Mouse (Mus musculus): ENCODE measurements around the gene Wdfy2.

The Wdfy2 gene

DNA sequence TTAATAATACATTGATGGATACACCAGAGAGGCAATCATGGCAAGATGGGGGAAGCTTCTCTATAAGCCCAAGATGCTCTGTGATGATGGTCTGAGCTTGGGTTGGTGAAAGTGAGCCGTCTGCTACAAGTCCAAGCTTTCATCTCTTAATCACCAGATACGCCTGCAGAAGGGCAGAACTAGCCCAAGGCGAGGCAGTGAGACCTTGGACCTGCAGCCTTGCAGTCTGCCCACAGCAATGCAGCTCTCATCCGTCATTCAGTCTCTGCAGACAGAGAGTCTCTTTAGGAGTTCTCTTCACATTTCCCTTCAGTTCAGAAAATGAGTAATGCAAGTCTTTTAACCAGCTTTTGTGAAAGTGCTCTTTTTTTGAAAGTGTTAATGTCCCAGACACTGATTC lies 20.4 kb downstream of the Wdfy2 start:
- Histone ChIP-seq H3K36me3 (ENCODE audit: control insufficient read depth, insufficient read depth, low read length, poor library complexity, severe bottlenecking) (no peaks in the 10 kb centered on the region), H3K27me3 (ENCODE audit: control insufficient read depth, insufficient read depth, low read length, poor library complexity, severe bottlenecking) (no peaks in the 10 kb centered on the region)
- DNase-seq (ENCODE audit: low read depth, low spot score): no peak

DNA sequence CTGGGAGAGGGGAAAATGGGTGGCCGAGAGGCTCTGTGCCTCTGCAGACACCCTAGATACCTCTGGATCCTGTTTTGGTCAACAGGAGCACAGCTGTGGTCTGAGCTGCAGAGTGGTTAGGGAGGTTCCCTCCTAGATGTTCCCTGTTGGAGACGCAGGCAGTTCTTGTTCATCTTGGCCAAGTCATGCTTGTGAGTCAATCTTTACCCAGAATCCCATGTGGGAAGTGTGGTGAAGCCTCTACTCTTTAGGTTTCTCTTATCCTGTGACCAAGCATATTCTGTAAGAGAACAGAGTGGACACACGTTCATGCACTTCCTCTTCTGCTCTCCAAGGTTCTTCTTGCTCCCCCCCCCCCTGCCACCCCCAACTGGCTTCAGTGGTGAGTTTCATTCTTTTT lies 20.8 kb downstream of the Wdfy2 start:
- DNase-seq (ENCODE audit: low read depth, low spot score): peak; percentile 54
- Histone ChIP-seq H3K27me3 (ENCODE audit: control insufficient read depth, insufficient read depth, low read length, poor library complexity, severe bottlenecking) (no peaks in the 10 kb centered on the region), H3K36me3 (ENCODE audit: control insufficient read depth, insufficient read depth, low read length, poor library complexity, severe bottlenecking) (no peaks in the 10 kb centered on the region)

DNA sequence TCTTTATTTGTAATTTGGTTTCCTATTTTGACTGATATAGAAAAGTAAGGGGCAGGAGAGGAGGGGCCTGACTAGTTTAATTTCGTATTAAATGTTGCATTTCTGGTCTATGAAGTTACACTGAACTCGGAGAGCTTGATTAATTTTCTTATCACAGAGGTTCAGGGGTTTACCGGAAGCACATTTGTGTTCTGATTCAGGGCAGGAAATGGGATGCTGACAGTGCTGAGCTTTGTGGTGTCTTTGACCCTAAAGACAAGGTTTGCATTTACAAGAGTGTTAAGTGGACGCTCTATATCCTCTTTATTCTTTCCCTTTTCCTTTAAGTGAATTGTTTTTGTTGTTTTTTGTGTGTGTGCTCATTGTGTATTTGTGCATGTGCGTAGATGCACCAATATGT lies 25.1 kb downstream of the Wdfy2 start:
- Histone ChIP-seq H3K27me3 (ENCODE audit: control insufficient read depth, insufficient read depth, low read length, poor library complexity, severe bottlenecking) (no peaks in the 10 kb centered on the region), H3K36me3 (ENCODE audit: control insufficient read depth, insufficient read depth, low read length, poor library complexity, severe bottlenecking) (no peaks in the 10 kb centered on the region)
- no peak for DNase-seq (ENCODE audit: low read depth, low spot score)

- peak; percentile 23 for DNase-seq (ENCODE audit: low read depth, low spot score)
- Histone ChIP-seq H3K36me3 (ENCODE audit: control insufficient read depth, insufficient read depth, low read length, poor library complexity, severe bottlenecking) (no peaks in the 10 kb centered on the region), H3K27me3 (ENCODE audit: control insufficient read depth, insufficient read depth, low read length, poor library complexity, severe bottlenecking) (no peaks in the 10 kb centered on the region)
Measured at GRCm38 (mm10) chr14:62864254-62864653, 26.8 kb downstream of the Wdfy2 start.

DNA sequence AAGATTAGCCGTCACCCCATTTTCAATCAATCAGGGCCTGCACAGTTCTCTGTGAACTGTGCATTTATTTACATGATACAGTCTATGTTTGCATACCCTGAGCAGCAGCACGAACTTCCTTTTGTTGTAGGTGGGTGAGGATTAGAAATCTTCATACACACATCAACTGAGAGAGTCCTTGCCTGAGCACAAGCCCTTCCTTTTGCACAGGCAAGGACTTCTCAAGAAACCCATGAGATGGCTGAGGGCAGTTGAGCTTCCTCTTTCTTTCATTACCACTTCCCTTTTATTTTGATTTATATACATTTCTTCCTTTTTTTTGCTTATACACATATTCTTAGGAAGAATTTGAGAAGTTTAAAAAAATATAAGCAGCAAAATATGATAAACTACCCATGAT lies 27.9 kb downstream of the Wdfy2 start:
- Histone ChIP-seq H3K36me3 (ENCODE audit: control insufficient read depth, insufficient read depth, low read length, poor library complexity, severe bottlenecking) (no peaks in the 10 kb centered on the region), H3K27me3 (ENCODE audit: control insufficient read depth, insufficient read depth, low read length, poor library complexity, severe bottlenecking) (no peaks in the 10 kb centered on the region)
- peak; percentile 79 for DNase-seq (ENCODE audit: low read depth, low spot score)

DNA sequence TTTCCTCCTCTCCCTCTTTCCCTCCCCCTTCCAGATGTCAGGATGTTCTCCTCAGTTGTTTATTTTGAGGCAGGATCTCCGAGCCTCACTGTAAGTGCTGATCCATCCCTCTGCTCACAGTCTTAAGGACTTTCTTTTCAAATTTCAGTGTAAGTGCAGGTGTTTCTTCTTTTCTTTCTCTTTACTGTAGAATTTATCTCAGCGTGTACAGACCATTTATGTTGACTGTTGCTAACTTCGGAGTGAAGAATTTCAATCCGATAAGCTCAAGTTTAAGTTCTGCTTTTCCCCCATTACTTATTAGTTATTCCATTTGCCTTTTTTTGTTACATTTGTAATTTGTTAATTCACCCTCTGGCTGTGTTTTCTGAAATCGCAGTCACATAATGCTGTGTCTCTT lies 29.6 kb downstream of the Wdfy2 start:
- H3K36me3 ChIP-seq (ENCODE audit: control insufficient read depth, insufficient read depth, low read length, poor library complexity, severe bottlenecking): no peaks in the 10 kb centered on the region
- no peaks in the 10 kb centered on the region for H3K27me3 ChIP-seq (ENCODE audit: control insufficient read depth, insufficient read depth, low read length, poor library complexity, severe bottlenecking)
- DNase-seq (ENCODE audit: low read depth, low spot score): no peak

DNA sequence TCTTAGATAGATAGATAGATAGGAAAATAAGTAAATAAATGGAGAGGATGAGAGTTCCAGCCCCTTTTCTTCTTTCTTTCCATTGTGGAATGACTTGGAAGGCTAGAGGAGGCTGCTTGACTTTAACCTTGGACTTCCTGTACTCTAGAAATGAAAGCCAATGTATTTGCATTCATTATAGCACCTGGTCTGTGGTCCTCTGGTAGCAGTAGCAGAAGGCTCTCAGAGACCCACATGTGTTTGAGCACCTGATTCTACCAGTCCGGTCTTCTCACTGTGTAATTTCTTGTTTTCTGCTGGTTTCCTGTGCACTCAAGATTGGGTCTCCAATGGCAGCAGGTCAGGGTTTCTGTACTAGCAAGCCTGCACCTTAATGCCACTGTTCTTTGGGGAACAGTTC lies 30.1 kb downstream of the Wdfy2 start:
- H3K27me3 ChIP-seq (ENCODE audit: control insufficient read depth, insufficient read depth, low read length, poor library complexity, severe bottlenecking): no peaks in the 10 kb centered on the region
- peak; percentile 46 for DNase-seq (ENCODE audit: low read depth, low spot score)
- no peaks in the 10 kb centered on the region for H3K36me3 ChIP-seq (ENCODE audit: control insufficient read depth, insufficient read depth, low read length, poor library complexity, severe bottlenecking)

- Histone ChIP-seq H3K36me3 (ENCODE audit: control insufficient read depth, insufficient read depth, low read length, poor library complexity, severe bottlenecking) (no peaks in the 10 kb centered on the region), H3K27me3 (ENCODE audit: control insufficient read depth, insufficient read depth, low read length, poor library complexity, severe bottlenecking) (no peaks in the 10 kb centered on the region)
- DNase-seq (ENCODE audit: low read depth, low spot score): no peak
Measured at GRCm38 (mm10) chr14:62868254-62868653, 30.8 kb downstream of the Wdfy2 start.

DNA sequence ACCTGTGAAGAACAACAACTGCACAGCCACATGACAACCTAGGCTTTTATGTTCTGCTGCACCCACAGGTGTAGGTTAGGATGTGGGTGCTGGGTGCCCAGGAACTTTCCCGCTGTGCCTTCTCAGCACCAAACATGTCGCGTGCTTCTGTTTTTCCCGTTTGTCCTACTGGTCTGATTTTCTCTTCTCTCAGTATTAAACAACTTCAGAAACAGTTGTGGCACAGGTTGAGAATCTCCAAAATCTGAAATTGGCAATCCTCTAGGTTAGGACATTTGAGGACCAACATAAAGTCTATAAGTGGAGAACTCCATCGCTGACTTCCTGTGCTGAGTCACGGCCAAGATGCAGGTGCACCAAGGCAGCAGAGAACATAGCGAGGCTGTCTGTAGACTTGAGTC lies 32.8 kb downstream of the Wdfy2 start:
- DNase-seq (ENCODE audit: low read depth, low spot score): no peak
- Histone ChIP-seq H3K36me3 (ENCODE audit: control insufficient read depth, insufficient read depth, low read length, poor library complexity, severe bottlenecking) (no peaks in the 10 kb centered on the region), H3K27me3 (ENCODE audit: control insufficient read depth, insufficient read depth, low read length, poor library complexity, severe bottlenecking) (no peaks in the 10 kb centered on the region)

DNA sequence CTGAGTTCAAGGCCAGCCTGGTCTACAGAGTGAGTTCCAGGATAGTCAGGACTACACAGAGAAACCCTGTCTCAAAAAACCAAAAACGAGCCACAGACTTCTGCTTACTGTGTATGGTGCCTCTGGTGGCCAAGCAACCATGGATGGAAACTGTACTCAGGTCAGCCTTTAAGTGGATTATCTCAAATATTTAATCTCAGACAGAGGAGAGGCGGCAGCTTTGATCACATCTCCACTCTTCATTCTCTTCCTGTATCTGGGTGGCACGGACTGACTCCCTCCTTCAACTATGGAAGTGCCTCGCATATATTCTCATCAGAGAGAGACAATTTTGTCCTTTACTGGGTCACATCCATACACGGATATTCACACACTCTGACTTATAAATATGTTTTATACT lies 34.0 kb downstream of the Wdfy2 start:
- DNase-seq (ENCODE audit: low read depth, low spot score): no peak
- Histone ChIP-seq H3K27me3 (ENCODE audit: control insufficient read depth, insufficient read depth, low read length, poor library complexity, severe bottlenecking) (no peaks in the 10 kb centered on the region), H3K36me3 (ENCODE audit: control insufficient read depth, insufficient read depth, low read length, poor library complexity, severe bottlenecking) (no peaks in the 10 kb centered on the region)

DNA sequence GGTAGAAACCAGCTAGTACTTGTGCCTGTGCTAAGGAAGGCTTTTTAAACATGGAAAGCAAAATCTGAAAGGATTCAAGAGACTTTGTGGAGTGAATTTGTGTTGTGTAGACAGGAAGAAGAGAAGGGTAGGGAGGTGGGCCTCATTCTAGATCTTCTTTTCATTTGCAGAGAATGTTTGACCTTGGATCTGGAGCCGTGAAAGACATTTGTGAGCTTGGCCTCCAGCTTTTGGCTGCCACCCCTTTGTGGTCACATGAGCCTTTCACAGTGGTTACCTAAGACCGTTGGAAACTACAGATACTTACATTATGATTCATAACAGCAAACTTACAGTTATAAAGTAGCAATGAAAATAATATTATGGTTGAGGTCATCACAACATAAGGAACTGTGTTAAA lies 34.5 kb downstream of the Wdfy2 start:
- no peak for DNase-seq (ENCODE audit: low read depth, low spot score)
- H3K27me3 ChIP-seq (ENCODE audit: control insufficient read depth, insufficient read depth, low read length, poor library complexity, severe bottlenecking): no peaks in the 10 kb centered on the region
- no peaks in the 10 kb centered on the region for H3K36me3 ChIP-seq (ENCODE audit: control insufficient read depth, insufficient read depth, low read length, poor library complexity, severe bottlenecking)

GRCm38 (mm10) chr14:62873820-62874219 lies 36.3 kb downstream of the Wdfy2 start:
- H3K27me3 ChIP-seq (ENCODE audit: control insufficient read depth, insufficient read depth, low read length, poor library complexity, severe bottlenecking): no peaks in the 10 kb centered on the region

DNA sequence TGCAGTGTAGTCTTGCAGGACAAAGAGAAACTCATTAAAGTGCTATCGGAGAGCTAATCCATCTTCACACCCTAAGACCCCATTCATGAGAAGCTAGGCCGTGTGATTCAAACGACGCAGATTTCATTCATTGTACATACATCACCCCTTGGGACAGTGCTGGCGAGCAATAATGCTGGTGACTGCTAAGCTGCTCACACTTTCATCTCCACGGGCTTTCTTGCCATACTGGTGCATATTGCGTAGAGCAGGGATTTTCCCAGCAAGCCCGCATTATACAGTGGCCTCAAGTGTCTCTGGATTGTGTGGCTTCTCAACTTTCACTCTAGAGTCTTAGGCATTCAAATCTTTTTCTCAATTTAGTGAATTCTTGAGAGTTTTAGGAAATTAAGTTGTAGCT lies 36.9 kb downstream of the Wdfy2 start:
- DNase-seq (ENCODE audit: low read depth, low spot score): no peak
- H3K36me3 ChIP-seq (ENCODE audit: control insufficient read depth, insufficient read depth, low read length, poor library complexity, severe bottlenecking): no peaks in the 10 kb centered on the region
- H3K27me3 ChIP-seq (ENCODE audit: control insufficient read depth, insufficient read depth, low read length, poor library complexity, severe bottlenecking): no peaks in the 10 kb centered on the region

More at GRCm38 (mm10) chr14:62873820-62874219, 36.3 kb downstream of the Wdfy2 start:
- H3K36me3 ChIP-seq (ENCODE audit: control insufficient read depth, insufficient read depth, low read length, poor library complexity, severe bottlenecking): no peaks in the 10 kb centered on the region
- no peak for DNase-seq (ENCODE audit: low read depth, low spot score)

GRCm38 (mm10) chr14:62878076-62878475 lies 40.6 kb downstream of the Wdfy2 start:
- DNase-seq (ENCODE audit: low read depth, low spot score): no peak
- H3K36me3 ChIP-seq (ENCODE audit: control insufficient read depth, insufficient read depth, low read length, poor library complexity, severe bottlenecking): no peaks in the 10 kb centered on the region
- H3K27me3 ChIP-seq (ENCODE audit: control insufficient read depth, insufficient read depth, low read length, poor library complexity, severe bottlenecking): no peaks in the 10 kb centered on the region

DNA sequence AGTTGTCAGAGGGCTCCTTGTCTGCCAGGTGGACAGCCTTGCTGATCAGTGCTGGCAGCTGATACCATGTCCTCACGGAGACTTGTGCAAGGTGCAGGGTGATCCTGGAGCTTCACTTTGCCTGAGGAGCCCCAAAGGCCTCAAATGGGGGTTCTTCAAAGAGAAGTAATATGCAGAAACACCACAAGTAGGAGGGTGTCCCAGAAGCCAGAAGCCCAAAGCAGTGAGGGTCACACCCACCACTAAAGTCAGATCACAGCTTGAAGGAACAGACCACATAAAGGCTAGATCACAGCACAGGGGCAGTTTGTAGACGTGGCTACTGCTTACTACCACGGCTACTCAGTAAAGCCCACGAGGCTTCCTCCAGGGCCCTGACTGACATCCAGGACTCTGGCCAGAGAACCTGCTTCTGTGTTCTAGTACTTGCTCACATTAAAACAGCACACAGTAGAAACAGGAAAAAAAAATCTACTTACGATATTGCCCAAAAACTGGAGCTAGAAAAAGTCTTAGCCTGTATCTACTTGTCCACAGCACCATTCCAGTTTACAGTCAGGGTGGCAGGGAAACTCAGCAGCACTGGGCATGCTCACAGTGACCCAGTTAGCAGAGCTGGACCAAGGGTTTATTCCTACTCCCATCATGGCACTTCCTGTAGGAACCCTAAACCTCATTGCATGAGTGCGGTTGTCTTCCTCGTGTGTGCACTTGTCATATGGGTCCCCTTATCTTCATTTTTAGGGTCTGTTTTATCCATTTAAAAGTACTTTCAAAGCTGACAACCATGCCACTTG lies 41.4 kb downstream of the Wdfy2 start:
- Histone ChIP-seq H3K36me3 (ENCODE audit: control insufficient read depth, insufficient read depth, low read length, poor library complexity, severe bottlenecking) (no peaks in the 10 kb centered on the region), H3K27me3 (ENCODE audit: control insufficient read depth, insufficient read depth, low read length, poor library complexity, severe bottlenecking) (no peaks in the 10 kb centered on the region)
- DNase-seq (ENCODE audit: low read depth, low spot score): no peak

DNA sequence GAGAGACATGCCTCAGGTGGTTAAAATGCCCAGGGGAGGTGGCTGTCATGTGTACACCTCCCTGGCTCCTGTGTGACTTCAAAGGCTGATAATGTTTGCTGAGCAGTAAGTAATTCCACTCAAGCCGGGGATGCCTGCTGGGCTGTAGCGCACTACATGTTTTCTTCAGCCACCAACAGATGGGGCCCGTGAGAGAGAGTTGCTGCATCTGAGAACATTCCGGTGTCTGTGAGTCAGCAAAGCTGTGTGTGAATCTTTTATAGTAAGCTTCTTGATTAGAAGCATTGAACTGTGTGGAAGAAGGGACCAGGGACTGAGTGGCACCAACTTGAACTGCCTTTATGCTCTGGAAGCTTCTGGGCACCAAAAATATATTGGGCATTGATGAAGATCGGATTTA lies 42.0 kb downstream of the Wdfy2 start:
- Histone ChIP-seq H3K36me3 (ENCODE audit: control insufficient read depth, insufficient read depth, low read length, poor library complexity, severe bottlenecking) (no peaks in the 10 kb centered on the region), H3K27me3 (ENCODE audit: control insufficient read depth, insufficient read depth, low read length, poor library complexity, severe bottlenecking) (no peaks in the 10 kb centered on the region)
- peak; percentile 67 for DNase-seq (ENCODE audit: low read depth, low spot score)

Data from splenic B cell, adult 2 months (primary cell).